Mouse (Mus musculus) MEL (cell line): ENCODE data around the gene 6030408B16Rik. TPM values are rescaled to one million over a fixed set of nuclear protein-coding genes. Genes with fewer than 3 reads are reported as not detected.
A peak's percentile ranks its signal among the peaks of the same experiment; 100 is the strongest.

Experiments used
- DNase-seq: peaks from one replicate; pipeline ENCODE4 v3.0.0; 2011; ENCODE audit warnings: low read depth, low spot score
- H3K27ac ChIP-seq: 2 replicates; pipeline ENCODE4 v1.5.1; 2012; ENCODE audit warnings: low read depth, mild to moderate bottlenecking, control low read depth, low read length, moderate library complexity; ENCODE audit not compliant: control insufficient read depth
- H3K27me3 ChIP-seq, 2 experiments: fragments of 150-350 bp in 1 of 2; sonication (generic) in 1 of 2; 2 replicates each; pipeline ENCODE4 v1.6.1; 2012; ENCODE audit warnings: low read length in 2 of 2, mild to moderate bottlenecking in 2 of 2, improper control_type of control experiment in 1 of 2, moderate library complexity in 1 of 2; ENCODE audit not compliant: insufficient read depth in 2 of 2, control insufficient read depth in 1 of 2
- H3K36me3 ChIP-seq, 2 experiments: 2 replicates each; pipeline ENCODE4 v1.6.1; 2012 to 2014; ENCODE audit warnings: low read length in 2 of 2, improper control_type of control experiment in 1 of 2, inconsistent platforms in 1 of 2, mild to moderate bottlenecking in 1 of 2; ENCODE audit not compliant: insufficient read depth in 2 of 2, control insufficient read depth in 1 of 2
- H3K4me1 ChIP-seq, 2 experiments: fragments of 150-350 bp in 1 of 2; sonication (generic) in 1 of 2; 2 replicates each; pipeline ENCODE4 v1.6.1; 2012; ENCODE audit warnings: low read length in 2 of 2, improper control_type of control experiment in 1 of 2, mild to moderate bottlenecking in 1 of 2; ENCODE audit not compliant: insufficient read depth in 2 of 2, control insufficient read depth in 1 of 2
- H3K4me3 ChIP-seq, 2 experiments: fragments of 150-350 bp in 1 of 2; sonication (generic) in 1 of 2; 2 replicates each; pipeline ENCODE4 v1.5.1; 2012; ENCODE audit warnings: low read depth in 2 of 2, low read length in 2 of 2, mild to moderate bottlenecking in 2 of 2, moderate library complexity in 2 of 2, control low read depth in 1 of 2, improper control_type of control experiment in 1 of 2; ENCODE audit not compliant: control insufficient read depth in 1 of 2, insufficient read depth in 1 of 2
- H3K79me2 ChIP-seq: 2 replicates; pipeline ENCODE4 v1.6.1; 2012; ENCODE audit warnings: mild to moderate bottlenecking, low read length, moderate library complexity; ENCODE audit not compliant: control insufficient read depth, poor library complexity, insufficient read depth
- H3K9ac ChIP-seq: 2 replicates; pipeline ENCODE4 v1.6.1; 2012; ENCODE audit warnings: low read depth, mild to moderate bottlenecking, control low read depth, low read length, moderate library complexity; ENCODE audit not compliant: control insufficient read depth, poor library complexity, severe bottlenecking
- H3K9me3 ChIP-seq: fragments of 150-350 bp; sonication (generic); replicated peaks from 2 replicates; pipeline ENCODE4 v1.6.1; 2012; ENCODE audit warnings: mild to moderate bottlenecking, low read length, improper control_type of control experiment, moderate library complexity; ENCODE audit not compliant: insufficient read depth
- BHLHE40 ChIP-seq: IDR thresholded peaks from 2 replicates; pipeline ENCODE4 v1.6.1; 2012; ENCODE audit warnings: low read depth, mild to moderate bottlenecking, inconsistent platforms, low read length, improper control_type of control experiment, borderline replicate concordance
- CHD1 ChIP-seq: IDR thresholded peaks from 2 replicates; pipeline ENCODE4 v1.6.1; 2012; ENCODE audit warnings: low read depth, mild to moderate bottlenecking, inconsistent platforms, low read length, improper control_type of control experiment
- CHD2 ChIP-seq: IDR thresholded peaks from 2 replicates; pipeline ENCODE4 v1.6.1; 2011; ENCODE audit warnings: low read length, improper control_type of control experiment
- CTCF ChIP-seq, 3 experiments: IDR thresholded peaks in 2 of 3; conservative IDR thresholded peaks in 1 of 3; 2 replicates each; pipeline ENCODE4 v1.5.1; 2011 to 2012; ENCODE audit warnings: low read length in 3 of 3, low read depth in 2 of 3, mild to moderate bottlenecking in 2 of 3, improper control_type of control experiment in 1 of 3, inconsistent platforms in 1 of 3, mixed read lengths in 1 of 3, moderate library complexity in 1 of 3; ENCODE audit not compliant: control insufficient read depth in 1 of 3, insufficient read depth in 1 of 3, poor library complexity in 1 of 3, severe bottlenecking in 1 of 3
- ELF1 ChIP-seq: IDR thresholded peaks from 2 replicates; pipeline ENCODE4 v1.6.1; 2014; ENCODE audit warnings: low read depth, mild to moderate bottlenecking, inconsistent platforms, low read length, improper control_type of control experiment, moderate library complexity
- EP300 ChIP-seq, 2 experiments: IDR thresholded peaks; 2 replicates each; pipeline ENCODE4 v1.6.1; 2011; ENCODE audit warnings: improper control_type of control experiment in 2 of 2, low read length in 2 of 2, low read depth in 1 of 2, mild to moderate bottlenecking in 1 of 2
- ETS1 ChIP-seq: IDR thresholded peaks from 2 replicates; pipeline ENCODE4 v1.6.1; 2012; ENCODE audit warnings: low read depth, mild to moderate bottlenecking, inconsistent platforms, low read length, improper control_type of control experiment, moderate library complexity
- GABPA ChIP-seq: IDR thresholded peaks from 2 replicates; pipeline ENCODE4 v1.6.1; 2012; ENCODE audit warnings: low read depth, mild to moderate bottlenecking, inconsistent platforms, low read length, improper control_type of control experiment, moderate library complexity
- GATA1 ChIP-seq: IDR thresholded peaks from 2 replicates; pipeline ENCODE4 v1.6.1; 2011; ENCODE audit warnings: low read depth, low read length, improper control_type of control experiment
- HCFC1 ChIP-seq: IDR thresholded peaks from 2 replicates; pipeline ENCODE4 v1.6.1; 2012; ENCODE audit warnings: low read depth, mild to moderate bottlenecking, inconsistent platforms, low read length, improper control_type of control experiment, moderate library complexity
- KAT2A ChIP-seq: conservative IDR thresholded peaks from 2 replicates; pipeline ENCODE4 v1.6.1; 2012; ENCODE audit warnings: low read depth, low read length, improper control_type of control experiment, inconsistent platforms
- MAFK ChIP-seq: IDR thresholded peaks from 2 replicates; pipeline ENCODE4 v1.6.1; 2011; ENCODE audit warnings: low read depth, mild to moderate bottlenecking, low read length, improper control_type of control experiment, borderline replicate concordance
- MAX ChIP-seq: IDR thresholded peaks from 2 replicates; pipeline ENCODE4 v1.6.1; 2011; ENCODE audit warnings: low read length, improper control_type of control experiment
- MAZ ChIP-seq: IDR thresholded peaks from 2 replicates; pipeline ENCODE4 v1.6.1; 2012; ENCODE audit warnings: low read depth, mild to moderate bottlenecking, inconsistent platforms, low read length, improper control_type of control experiment
- MYB ChIP-seq: IDR thresholded peaks from 2 replicates; pipeline ENCODE4 v1.6.1; 2011; ENCODE audit warnings: mild to moderate bottlenecking, low read depth, low read length, improper control_type of control experiment
- MYC ChIP-seq: IDR thresholded peaks from 2 replicates; pipeline ENCODE4 v1.6.1; 2011; ENCODE audit warnings: low read depth, mild to moderate bottlenecking, low read length, improper control_type of control experiment, moderate library complexity
- NRF1 ChIP-seq: IDR thresholded peaks from 2 replicates; pipeline ENCODE4 v1.6.1; 2014; ENCODE audit warnings: low read depth, mild to moderate bottlenecking, inconsistent platforms, low read length, improper control_type of control experiment, moderate library complexity; ENCODE audit not compliant: poor library complexity, insufficient read depth, severe bottlenecking
- POLR2A ChIP-seq, 2 experiments: IDR thresholded peaks; 2 replicates each; pipeline ENCODE4 v1.6.1; 2011 to 2012; ENCODE audit warnings: low read length in 2 of 2, mild to moderate bottlenecking in 2 of 2, control low read depth in 1 of 2, improper control_type of control experiment in 1 of 2, low read depth in 1 of 2, moderate library complexity in 1 of 2; ENCODE audit not compliant: control insufficient read depth in 1 of 2, insufficient read depth in 1 of 2, poor library complexity in 1 of 2
- RAD21 ChIP-seq: IDR thresholded peaks from 2 replicates; pipeline ENCODE4 v1.6.1; 2011; ENCODE audit warnings: mild to moderate bottlenecking, low read depth, low read length, improper control_type of control experiment
- RCOR1 ChIP-seq: IDR thresholded peaks from 2 replicates; pipeline ENCODE4 v1.6.1; 2012; ENCODE audit warnings: low read depth, mild to moderate bottlenecking, inconsistent platforms, low read length, improper control_type of control experiment
- SIN3A ChIP-seq: IDR thresholded peaks from 2 replicates; pipeline ENCODE4 v1.6.1; 2012; ENCODE audit warnings: low read length, improper control_type of control experiment, inconsistent platforms
- SMC3 ChIP-seq: IDR thresholded peaks from 2 replicates; pipeline ENCODE4 v1.6.1; 2011; ENCODE audit warnings: low read depth, low read length, improper control_type of control experiment
- TAL1 ChIP-seq: IDR thresholded peaks from 2 replicates; pipeline ENCODE4 v1.6.1; 2012; ENCODE audit warnings: mild to moderate bottlenecking, inconsistent platforms, low read length, moderate library complexity, mixed read lengths
- TBP ChIP-seq: IDR thresholded peaks from 2 replicates; pipeline ENCODE4 v1.8.0; 2011; ENCODE audit warnings: low read depth, low read length, improper control_type of control experiment
- UBTF ChIP-seq: IDR thresholded peaks from 2 replicates; pipeline ENCODE4 v1.6.1; 2012; ENCODE audit warnings: low read depth, mild to moderate bottlenecking, inconsistent platforms, low read length, improper control_type of control experiment, moderate library complexity, borderline replicate concordance; ENCODE audit not compliant: insufficient read depth
- USF1 ChIP-seq: IDR thresholded peaks from 2 replicates; pipeline ENCODE4 v1.6.1; 2014; ENCODE audit warnings: low read depth, mild to moderate bottlenecking, inconsistent platforms, low read length, improper control_type of control experiment, moderate library complexity
- ZC3H11A ChIP-seq: IDR thresholded peaks from 2 replicates; pipeline ENCODE4 v1.6.1; 2012; ENCODE audit warnings: low read depth, mild to moderate bottlenecking, inconsistent platforms, low read length, improper control_type of control experiment
- ZKSCAN1 ChIP-seq: IDR thresholded peaks from 2 replicates; pipeline ENCODE4 v1.6.1; 2012; ENCODE audit warnings: low read depth, mild to moderate bottlenecking, inconsistent platforms, low read length, improper control_type of control experiment, moderate library complexity
- ZMIZ1 ChIP-seq: IDR thresholded peaks from 2 replicates; pipeline ENCODE4 v1.6.1; 2012; ENCODE audit warnings: low read depth, mild to moderate bottlenecking, inconsistent platforms, low read length, improper control_type of control experiment, moderate library complexity
- polyA plus RNA-seq, 2 experiments: library from polyadenylated mRNA; stranded (reverse) in 1 of 2; unstranded in 1 of 2; fragments of >175 nt in 1 of 2; fragments of >200 nt in 1 of 2; gene quantifications; 2 replicates each; pipeline versions ENCODE4 v1.2.1 to v1.2.4; 2012; ENCODE audit warnings: low replicate concordance in 2 of 2, low read depth in 1 of 2; ENCODE audit not compliant: insufficient read length in 2 of 2, insufficient read depth in 1 of 2, missing spikeins in 1 of 2
- total RNA-seq: library from RNA; depleted of rRNA; stranded (reverse); fragments of 300-350 nt; gene quantifications from 2 replicates; pipeline ENCODE4 v1.2.3, GENCODE M21; 2012

The 6030408B16Rik gene
- total and polyA plus RNA-seq, 3 experiments, result 0.12 to 0.18 TPM; not detected in 1

DNA sequence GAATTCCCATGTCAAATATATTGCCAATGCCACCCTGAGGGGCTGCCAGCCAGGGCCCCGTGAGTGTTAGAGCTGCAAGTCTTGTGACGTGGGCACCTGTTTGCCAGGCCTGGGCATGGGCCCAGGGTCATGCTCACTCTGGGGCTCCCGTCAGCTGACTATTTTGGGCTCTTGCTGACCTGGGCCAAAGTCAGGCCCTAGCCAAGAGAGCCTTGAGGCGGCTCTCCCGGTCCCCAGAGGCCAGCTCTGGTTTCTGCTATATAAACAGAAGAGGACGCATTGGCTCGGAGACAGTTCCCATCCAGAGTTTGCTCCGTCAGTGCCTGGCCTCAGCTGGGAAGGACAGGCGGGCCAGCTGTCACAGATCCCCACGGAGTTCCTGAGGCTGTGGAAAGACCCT lies 32.6 kb upstream of the 6030408B16Rik start:
- peak overlapping the region; percentile 58 for H3K9ac ChIP-seq
- peak overlapping the region; percentile 88 for H3K27ac ChIP-seq
- no peaks in the 10 kb centered on the region for H3K79me2 ChIP-seq
- no peak for DNase-seq
- H3K27me3 ChIP-seq, result no peaks in the 10 kb centered on the region
- TF ChIP-seq ELF1 (no peak), SIN3A (no peak), SMC3 (no peak), CHD2 (no peak), BHLHE40 (no peak), KAT2A (no peak), ETS1 (no peak), POLR2A (IDR thresholded peaks at IDR 0.05; ENCODE audit: control insufficient read depth in 1 of 2, insufficient read depth in 1 of 2, low read depth in 1 of 2, low read length in 2 of 2, poor library complexity in 1 of 2) (no peak), UBTF (no peak), CTCF (IDR thresholded peaks at IDR 0.05 in 2 of 3, conservative IDR thresholded peaks at IDR 0.05 in 1 of 3; ENCODE audit: control insufficient read depth in 1 of 3, insufficient read depth in 1 of 3, low read depth in 2 of 3, low read length in 3 of 3, poor library complexity in 1 of 3, severe bottlenecking in 1 of 3) (no peak), MYB (no peak), CHD1 (no peak), RAD21 (no peak), NRF1 (no peak), TBP (no peak), MAZ (no peak)
- peaks cover 11 to 42% of the 10 kb centered on the region in 2 experiments for H3K4me1 ChIP-seq
- peak overlapping the region; percentile 29 to 51; a peak in 2 of 4 replicates for H3K4me3 ChIP-seq
- H3K9me3 ChIP-seq, result no peaks in the 10 kb centered on the region
- H3K36me3 ChIP-seq, result peaks cover 0 to 31% of the 10 kb centered on the region in 2 experiments; a peak in 2 of 4 replicates

DNA sequence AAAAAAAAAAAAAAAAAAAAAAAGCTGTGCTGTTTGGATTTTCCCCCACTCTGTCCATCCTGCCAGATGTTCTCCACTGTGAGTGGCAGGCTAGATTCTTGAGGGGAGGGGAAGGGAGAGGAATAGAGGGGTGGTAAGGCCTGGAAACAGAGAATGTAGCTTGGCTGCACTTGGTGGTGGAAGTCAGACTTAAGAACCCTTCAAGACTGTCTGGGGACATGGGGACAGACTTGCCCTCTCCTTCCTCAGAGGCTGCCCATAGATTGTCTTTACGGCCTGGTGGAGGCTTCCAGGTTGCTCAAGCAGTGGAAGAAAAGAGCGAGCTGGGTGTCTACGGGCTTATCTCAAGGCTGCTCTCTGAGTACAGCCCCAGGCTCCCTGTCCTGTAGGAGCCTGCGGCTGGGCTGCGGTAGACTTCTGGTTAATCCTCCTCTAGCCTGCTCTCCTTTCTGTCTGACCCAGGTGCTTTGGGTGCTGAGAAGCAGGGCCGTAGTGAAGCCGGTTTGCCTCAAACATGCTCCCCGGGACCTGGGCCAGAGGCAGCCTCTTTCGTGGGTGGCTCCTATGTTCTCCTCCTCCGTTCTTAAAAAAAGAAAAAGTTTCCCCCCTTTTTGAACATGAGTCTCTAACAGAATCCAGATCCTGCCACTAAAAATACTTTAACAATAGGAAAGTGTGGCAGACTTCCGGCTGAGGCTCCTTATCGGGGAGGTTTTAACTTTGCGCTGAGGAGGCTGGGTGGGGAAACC lies 32.0 kb upstream of the 6030408B16Rik start:
- Histone ChIP-seq H3K27me3 (no peaks in the 10 kb centered on the region), H3K79me2 (no peaks in the 10 kb centered on the region), H3K4me3 (peak overlapping the region; percentile 29 to 51), H3K9ac (peak overlapping the region; percentile 58), H3K4me1 (peaks cover 11 to 35% of the 10 kb centered on the region in 2 experiments), H3K27ac (peak overlapping the region; percentile 88), H3K9me3 (no peaks in the 10 kb centered on the region), H3K36me3 (peaks cover 0 to 26% of the 10 kb centered on the region in 2 experiments; a peak in 2 of 4 replicates)
- peak; percentile 83 for DNase-seq
- TF ChIP-seq TAL1 (no peak), ZC3H11A (no peak), NRF1 (peak; percentile 16; the same call in 1 of the 2 replicates), USF1 (no peak), MYB (no peak), MAX (no peak; the same call in 1 of the 2 replicates), MYC (0 out of 2 replicates have a peak, but pooled peaks have one; percentile 44), POLR2A (IDR thresholded peaks at IDR 0.05; ENCODE audit: control insufficient read depth in 1 of 2, insufficient read depth in 1 of 2, low read depth in 1 of 2, low read length in 2 of 2, poor library complexity in 1 of 2) (peak; percentile 23 to 63; a peak in 2 of 4 replicates), GABPA (no peak), SMC3 (no peak), EP300 (IDR thresholded peaks at IDR 0.05; ENCODE audit: low read depth in 1 of 2, low read length in 2 of 2) (peak in 1 of 2 experiments; percentile 48), CHD1 (0 out of 2 replicates have a peak, but pooled peaks have one; percentile 10), RCOR1 (no peak), ELF1 (peak; percentile 70), HCFC1 (no peak), MAFK (no peak), ZMIZ1 (peak; percentile 51; the same call in 1 of the 2 replicates), ZKSCAN1 (no peak), UBTF (peak; percentile 95), GATA1 (peak; percentile 74)
